ENCODE assay signal across 21 mouse cellular contexts in the genomic region with DNA sequence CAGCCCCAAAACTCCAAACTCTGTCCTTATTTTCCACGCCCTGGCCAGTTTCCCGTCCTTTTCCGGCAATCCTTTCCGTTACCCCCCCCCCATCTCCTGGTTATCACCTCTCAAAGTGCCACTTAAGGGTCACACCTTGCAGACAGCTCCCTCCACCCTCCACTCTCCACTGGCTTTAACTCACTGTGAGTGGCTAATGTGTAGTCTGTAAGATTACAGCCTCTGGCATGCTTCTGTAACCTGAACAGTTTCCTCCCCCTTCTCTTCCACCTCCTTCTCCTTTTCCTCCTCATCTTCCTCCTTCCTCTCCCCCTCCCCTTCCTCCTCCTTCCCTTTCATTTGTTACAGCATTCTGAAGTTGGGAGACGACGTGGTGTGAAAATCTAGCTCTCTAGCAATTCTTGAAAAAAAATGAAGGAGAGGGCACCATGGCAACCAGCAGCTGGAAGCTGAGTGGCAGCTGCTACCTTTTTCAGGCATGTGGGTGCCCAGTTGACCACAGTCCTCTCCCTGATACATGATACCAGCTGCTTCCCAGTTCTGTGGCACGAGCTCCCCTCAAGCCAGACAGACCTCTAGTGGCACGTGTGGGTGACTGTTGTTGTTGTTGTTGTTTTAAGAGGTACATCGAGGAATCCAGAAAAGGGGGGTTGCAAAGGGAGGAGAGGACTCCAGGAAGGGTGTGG. TPM values are rescaled to one million over a fixed set of nuclear protein-coding genes. Genes with fewer than 3 reads are reported as not detected.
DNase-seq lines count a peak whose midpoint lies in the region; ATAC-seq and TF ChIP-seq lines count a peak whose summit lies in the region.
"Had no signal": no experiment of that assay in that cellular context is flagged by ENCODE, and none has a peak within 500 bp of the region (broad histone marks: within the 10 kb centered on the region; RNA-seq: fewer than 3 reads in every experiment).

No protein-coding gene starts in this region.

- TF ChIP-seq CTCF in lung, postnatal 0 days (IDR thresholded peaks at IDR 0.05): no peak
- TF ChIP-seq CTCF in cerebellum, adult 2 months (IDR thresholded peaks at IDR 0.05; ENCODE audit: borderline replicate concordance, insufficient read depth, low read depth, low read length): no peak

- no peak overlapping the region for H3K27ac ChIP-seq in hindbrain, embryonic 11.5 days (ENCODE audit: low read depth, low read length)
- H3K27ac ChIP-seq in hindbrain, embryonic 16.5 days (ENCODE audit: low read depth, low read length): no peak overlapping the region
- H3K27ac ChIP-seq in lung, postnatal 0 days (ENCODE audit: low read length): no peak overlapping the region
- H3K27ac ChIP-seq in embryonic facial prominence, embryonic 13.5 days: no peak overlapping the region
- no peak overlapping the region for H3K27ac ChIP-seq in cerebellum, adult 2 months (ENCODE audit: insufficient read depth, low read length)

- no peak overlapping the region for H3K9ac ChIP-seq in hindbrain, embryonic 11.5 days (ENCODE audit: low read depth, low read length)
- H3K9ac ChIP-seq in hindbrain, embryonic 16.5 days (ENCODE audit: low read depth, low read length): no peak overlapping the region
- no peak overlapping the region for H3K9ac ChIP-seq in lung, postnatal 0 days (replicated peaks; ENCODE audit: low read depth)
- H3K9ac ChIP-seq in embryonic facial prominence, embryonic 13.5 days: 0 out of 2 replicates have a peak overlapping the region, but pooled peaks have one; percentile 16
- H3K9ac ChIP-seq: liver, postnatal 0 days had no signal

- no peaks in the 10 kb centered on the region for H3K4me1 ChIP-seq in hindbrain, embryonic 11.5 days (replicated peaks; ENCODE audit: control insufficient read depth, insufficient read depth, low read length)
- H3K4me1 ChIP-seq in hindbrain, embryonic 16.5 days (ENCODE audit: control insufficient read depth, insufficient read depth, low read depth, low read length): no peaks in the 10 kb centered on the region; the same call in 1 of the 2 replicates
- peaks cover 5% of the 10 kb centered on the region; the same call in 1 of the 2 replicates for H3K4me1 ChIP-seq in lung, postnatal 0 days (ENCODE audit: insufficient read depth, low read depth, low read length)
- peaks cover 22% of the 10 kb centered on the region for H3K4me1 ChIP-seq in embryonic facial prominence, embryonic 13.5 days
- peaks cover 40% of the 10 kb centered on the region for H3K4me1 ChIP-seq in megakaryocyte, embryonic 14.5 days
- H3K4me1 ChIP-seq in cerebellum, adult 2 months (ENCODE audit: control insufficient read depth, insufficient read depth, low read length): no peaks in the 10 kb centered on the region

- no peak overlapping the region for H3K4me3 ChIP-seq in hindbrain, embryonic 11.5 days (ENCODE audit: low read depth, low read length)
- no peak overlapping the region for H3K4me3 ChIP-seq in hindbrain, embryonic 16.5 days (ENCODE audit: low read length)
- no peak overlapping the region for H3K4me3 ChIP-seq in lung, postnatal 0 days (ENCODE audit: low read depth, low read length)
- H3K4me3 ChIP-seq in embryonic facial prominence, embryonic 13.5 days: no peak overlapping the region
- peak overlapping the region; percentile 50 for H3K4me3 ChIP-seq in megakaryocyte, embryonic 14.5 days (replicated peaks)
- H3K4me3 ChIP-seq in cerebellum, adult 2 months (replicated peaks; ENCODE audit: insufficient read depth, low read depth, low read length): no peak overlapping the region

- no peaks in the 10 kb centered on the region for H3K9me3 ChIP-seq in hindbrain, embryonic 11.5 days (ENCODE audit: control insufficient read depth, low read length)
- no peaks in the 10 kb centered on the region for H3K9me3 ChIP-seq in hindbrain, embryonic 16.5 days (ENCODE audit: control insufficient read depth, low read length)
- H3K9me3 ChIP-seq in lung, postnatal 0 days (ENCODE audit: low read length): no peaks in the 10 kb centered on the region
- no peaks in the 10 kb centered on the region for H3K9me3 ChIP-seq in embryonic facial prominence, embryonic 13.5 days
- H3K9me3 ChIP-seq in megakaryocyte, embryonic 14.5 days: no peaks in the 10 kb centered on the region

- TF ChIP-seq POLR2A in cerebellum, adult 2 months (IDR thresholded peaks at IDR 0.05; ENCODE audit: borderline replicate concordance, insufficient read depth, low read length): no peak

- no peak overlapping the region for H3K4me2 ChIP-seq in hindbrain, embryonic 11.5 days (replicated peaks; ENCODE audit: low read depth, low read length)
- H3K4me2 ChIP-seq in hindbrain, embryonic 16.5 days (ENCODE audit: low read length): no peak overlapping the region
- no peak overlapping the region for H3K4me2 ChIP-seq in lung, postnatal 0 days (replicated peaks; ENCODE audit: low read depth, low read length)
- no peak overlapping the region for H3K4me2 ChIP-seq in embryonic facial prominence, embryonic 13.5 days

- WGBS in hindbrain, embryonic 11.5 days: 66% methylated on average over 9 of the region's 9 CpGs
- WGBS in hindbrain, embryonic 16.5 days: 55% methylated on average over 9 of the region's 9 CpGs
- WGBS in lung, postnatal 0 days: 17% methylated on average over 9 of the region's 9 CpGs
- WGBS in embryonic facial prominence, embryonic 13.5 days: 41% methylated on average over 9 of the region's 9 CpGs
- 57% methylated on average over 9 of the region's 9 CpGs for WGBS in cerebellum, adult 2 months

- peak; percentile 6 for DNase-seq in hindbrain, embryonic 11.5 days (ENCODE audit: low spot score)
- peak; percentile 21 for DNase-seq in lung, postnatal 0 days (ENCODE audit: low spot score)
- DNase-seq in lung, postnatal 4 days: no peak
- DNase-seq in left cerebral cortex, adult 8-10 months (ENCODE audit: low spot score in 2 of 2): no peak
- DNase-seq in cerebellum, adult 2 months: no peak
- DNase-seq: cerebellum, postnatal 10 days; gastrocnemius, postnatal 25 days; kidney, postnatal 25 days; liver; liver, postnatal 0 days had no signal

- H3K36me3 ChIP-seq in hindbrain, embryonic 11.5 days (ENCODE audit: control insufficient read depth, insufficient read depth, low read length): no peaks in the 10 kb centered on the region
- H3K36me3 ChIP-seq in hindbrain, embryonic 16.5 days (ENCODE audit: control insufficient read depth, insufficient read depth, low read length): no peaks in the 10 kb centered on the region
- H3K36me3 ChIP-seq in lung, postnatal 0 days (ENCODE audit: insufficient read depth, low read length): no peaks in the 10 kb centered on the region
- H3K36me3 ChIP-seq in embryonic facial prominence, embryonic 13.5 days: no peaks in the 10 kb centered on the region
- H3K36me3 ChIP-seq in megakaryocyte, embryonic 14.5 days (replicated peaks; ENCODE audit: low read length): no peaks in the 10 kb centered on the region

- ATAC-seq in hindbrain, embryonic 11.5 days (ENCODE audit: low FRiP score): no peak
- no peak for ATAC-seq in hindbrain, embryonic 16.5 days
- ATAC-seq in lung, postnatal 0 days: peak; percentile 25; the same call in 1 of the 2 replicates
- no peak for ATAC-seq in embryonic facial prominence, embryonic 13.5 days (ENCODE audit: insufficient number of reproducible peaks, insufficient read depth, low FRiP score, low TSS enrichment, low read depth)
- ATAC-seq: inflammation-experienced regulatory T-cells, adult 6 months; liver, postnatal 0 days had no signal

- no peak for TF ChIP-seq EP300 in lung, postnatal 0 days (IDR thresholded peaks at IDR 0.05)

- H3K27me3 ChIP-seq in hindbrain, embryonic 11.5 days (ENCODE audit: control insufficient read depth, insufficient read depth, low read length): no peaks in the 10 kb centered on the region
- no peaks in the 10 kb centered on the region for H3K27me3 ChIP-seq in hindbrain, embryonic 16.5 days (replicated peaks; ENCODE audit: control insufficient read depth, insufficient read depth, low read length)
- no peaks in the 10 kb centered on the region for H3K27me3 ChIP-seq in lung, postnatal 0 days (replicated peaks; ENCODE audit: insufficient read depth, low read length)
- no peaks in the 10 kb centered on the region for H3K27me3 ChIP-seq in embryonic facial prominence, embryonic 13.5 days
- H3K27me3 ChIP-seq in megakaryocyte, embryonic 14.5 days (replicated peaks): peaks cover 58% of the 10 kb centered on the region
- no peaks in the 10 kb centered on the region for H3K27me3 ChIP-seq in cerebellum, adult 2 months (ENCODE audit: control insufficient read depth, insufficient read depth, low read length)

RNA-seq across cellular contexts. Expression of gene Banf2, which starts 55.2 kb away (rescaled TPM):
- not detected in 2 replicates for polyA plus RNA-seq in hindbrain, embryonic 11.5 days (2014; fragmentation: Nextera tagmentation; extraction: Ambion mirVana)
- polyA plus RNA-seq in hindbrain, embryonic 16.5 days (2015; fragmentation: Nextera tagmentation; extraction: Ambion mirVana): not detected in 2 replicates
- polyA plus RNA-seq in lung, postnatal 0 days (2015; fragmentation: Nextera tagmentation; extraction: Ambion mirVana): not detected in 2 replicates
- polyA plus RNA-seq in embryonic facial prominence, embryonic 13.5 days (2015; fragmentation: Nextera tagmentation; extraction: Ambion mirVana): not detected in 2 replicates
- not detected in 2 replicates for polyA plus RNA-seq in megakaryocyte, embryonic 14.5 days (2012; ENCODE audit: insufficient read depth, low replicate concordance)
- not detected for total RNA-seq in left cerebral cortex, adult 8-10 months (2022)
- polyA plus RNA-seq in cerebellum, adult 2 months (2012; rRNA removed): not detected in 2 replicates
- total RNA-seq: adrenal gland, postnatal 4 days; ES-E14; gastrocnemius, postnatal 25 days; heart, postnatal 25 days; layer of hippocampus, postnatal 10 days; left cerebral cortex, postnatal 10 days; megakaryocyte-erythroid progenitor cell, adult 5-6 weeks had no signal
- polyA plus RNA-seq: inflammation-experienced regulatory T-cells, adult 6 months; liver, postnatal 0 days; small intestine, adult 2 months had no signal

Comparison
In these comparisons a context has a peak if more than half of its experiments do, and no peak if none do; other contexts are left out.
1. DNase-seq: peak in hindbrain, embryonic 11.5 days (single experiment) and lung, postnatal 0 days (single experiment); none in lung, postnatal 4 days (0 of 2), left cerebral cortex, adult 8-10 months (0 of 2) and cerebellum, adult 2 months (0 of 2).